Comparison of ENCODE assay signal across 27 mouse cellular contexts in the genomic region with DNA sequence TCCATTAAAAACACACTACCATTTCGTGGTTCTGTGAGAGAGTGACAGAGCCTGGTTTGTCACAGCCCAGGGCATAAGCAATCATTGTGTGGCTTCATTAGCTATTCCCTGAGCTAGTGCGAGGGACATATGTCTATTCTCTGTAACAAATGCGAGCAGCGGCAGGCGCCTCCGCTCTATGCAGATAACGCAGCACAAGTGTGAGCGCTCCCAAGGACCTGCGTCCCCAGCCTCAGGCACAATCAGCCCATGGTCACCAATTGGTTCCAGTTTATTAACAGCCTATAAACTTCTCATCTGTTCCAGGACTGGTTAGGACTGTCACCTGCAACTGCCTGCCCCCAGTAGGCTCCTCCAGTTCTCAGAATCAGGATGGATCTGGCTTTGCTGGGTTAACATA. TPM values are rescaled to one million over a fixed set of nuclear protein-coding genes. Genes with fewer than 3 reads are reported as not detected.
A peak's percentile ranks its signal among the peaks of the same experiment; 100 is the strongest.
DNase-seq lines count a peak whose midpoint lies in the region; ATAC-seq lines count a peak whose summit lies in the region.
"Had no signal": no experiment of that assay in that cellular context is flagged by ENCODE, and none has a peak within 500 bp of the region (broad histone marks: within the 10 kb centered on the region; RNA-seq: fewer than 3 reads in every experiment).

No protein-coding gene starts in this region.

- H3K27ac ChIP-seq in midbrain, embryonic 13.5 days, result no peak overlapping the region
- H3K27ac ChIP-seq in midbrain, embryonic 10.5 days (replicated peaks), result no peak overlapping the region; the same call in 1 of the 2 replicates
- H3K27ac ChIP-seq in forebrain, embryonic 15.5 days (replicated peaks), result no peak overlapping the region
- 0 out of 2 replicates have a peak overlapping the region, but pooled peaks have one; percentile 20 for H3K27ac ChIP-seq in midbrain, embryonic 14.5 days (replicated peaks; ENCODE audit: low read depth, low read length)
- H3K27ac ChIP-seq: embryonic facial prominence, embryonic 12.5 days; heart, embryonic 15.5 days; hindbrain, embryonic 15.5 days; kidney, postnatal 0 days; liver, embryonic 14.5 days; lung, embryonic 15.5 days had no signal

- ATAC-seq in midbrain, embryonic 13.5 days, result peak; percentile 89
- ATAC-seq in forebrain, embryonic 15.5 days (replicated peaks), result peak; percentile 64
- ATAC-seq in midbrain, embryonic 14.5 days (ENCODE audit: low FRiP score, low TSS enrichment), result peak; percentile 60; the same call in 1 of the 2 replicates
- ATAC-seq: activated CD4-positive, CD25-positive, alpha-beta regulatory T cell, adult 4 months; intestine, postnatal 0 days had no signal

- H3K4me3 ChIP-seq in midbrain, embryonic 13.5 days (replicated peaks), result no peak overlapping the region
- H3K4me3 ChIP-seq in midbrain, embryonic 10.5 days, result no peak overlapping the region
- no peak overlapping the region for H3K4me3 ChIP-seq in forebrain, embryonic 15.5 days
- H3K4me3 ChIP-seq in midbrain, embryonic 14.5 days (replicated peaks; ENCODE audit: low read depth, low read length), result no peak overlapping the region
- H3K4me3 ChIP-seq: embryonic facial prominence, embryonic 12.5 days; heart, embryonic 15.5 days; hindbrain, embryonic 15.5 days; lung, embryonic 15.5 days had no signal

- H3K36me3 ChIP-seq in midbrain, embryonic 13.5 days, result no peaks in the 10 kb centered on the region
- no peaks in the 10 kb centered on the region for H3K36me3 ChIP-seq in midbrain, embryonic 10.5 days
- H3K36me3 ChIP-seq in forebrain, embryonic 15.5 days, result no peaks in the 10 kb centered on the region
- no peaks in the 10 kb centered on the region for H3K36me3 ChIP-seq in midbrain, embryonic 14.5 days (ENCODE audit: control insufficient read depth, insufficient read depth, low read length)
- H3K36me3 ChIP-seq: embryonic facial prominence, embryonic 12.5 days; G1E; heart, embryonic 15.5 days; hindbrain, embryonic 15.5 days; lung, embryonic 15.5 days had no signal

- H3K9me3 ChIP-seq in midbrain, embryonic 13.5 days, result no peaks in the 10 kb centered on the region
- H3K9me3 ChIP-seq in midbrain, embryonic 10.5 days (replicated peaks), result no peaks in the 10 kb centered on the region
- H3K9me3 ChIP-seq in forebrain, embryonic 15.5 days, result no peaks in the 10 kb centered on the region
- no peaks in the 10 kb centered on the region for H3K9me3 ChIP-seq in midbrain, embryonic 14.5 days (ENCODE audit: control insufficient read depth, low read length)
- H3K9me3 ChIP-seq: embryonic facial prominence, embryonic 12.5 days; G1E; heart, embryonic 15.5 days; hindbrain, embryonic 15.5 days; lung, embryonic 15.5 days had no signal

- peaks cover 9% of the 10 kb centered on the region for H3K4me1 ChIP-seq in midbrain, embryonic 13.5 days (replicated peaks)
- peaks cover 5% of the 10 kb centered on the region; the same call in 1 of the 2 replicates for H3K4me1 ChIP-seq in midbrain, embryonic 10.5 days
- H3K4me1 ChIP-seq in forebrain, embryonic 15.5 days, result no peaks in the 10 kb centered on the region
- H3K4me1 ChIP-seq in midbrain, embryonic 14.5 days (ENCODE audit: control insufficient read depth, insufficient read depth, low read length), result 0 out of 2 replicates have a peak, but pooled peaks cover 4% of the 10 kb centered on the region
- H3K4me1 ChIP-seq: embryonic facial prominence, embryonic 12.5 days; heart, embryonic 15.5 days; hindbrain, embryonic 15.5 days; lung, embryonic 15.5 days had no signal

- peak; percentile 41 for DNase-seq in embryo, embryonic 11 days
- DNase-seq in embryo, embryonic 9.5 days (ENCODE audit: extremely low spot score), result no peak
- no peak for DNase-seq in midbrain, embryonic 10.5 days (ENCODE audit: low spot score)
- DNase-seq in midbrain, embryonic 14.5 days, result peak; percentile 73
- DNase-seq in kidney, adult 11 months, result no peak
- no peak for DNase-seq in heart, postnatal 25 days (ENCODE audit: low spot score)
- DNase-seq: adrenal gland, postnatal 25 days; cerebellum, adult 2 months; cerebellum, postnatal 36 days; gastrocnemius, postnatal 36 days; lung, postnatal 4 days; right cerebral cortex, postnatal 4 days; thymus, adult 2 months had no signal

- H3K27me3 ChIP-seq in midbrain, embryonic 13.5 days, result peaks cover 46% of the 10 kb centered on the region
- H3K27me3 ChIP-seq in midbrain, embryonic 10.5 days (ENCODE audit: low read depth, poor library complexity, severe bottlenecking), result peaks cover 62% of the 10 kb centered on the region
- H3K27me3 ChIP-seq in forebrain, embryonic 15.5 days, result peaks cover 16% of the 10 kb centered on the region; the same call in 1 of the 2 replicates
- peaks cover 26% of the 10 kb centered on the region for H3K27me3 ChIP-seq in midbrain, embryonic 14.5 days (ENCODE audit: control insufficient read depth, insufficient read depth, low read length)

- intact Hi-C loops in heart, postnatal 25 days (cut with DNase I), result no loop called here

- 24% methylated on average over 9 of the region's 9 CpGs for WGBS in midbrain, embryonic 13.5 days
- WGBS in midbrain, embryonic 10.5 days, result 62% methylated on average over 9 of the region's 9 CpGs
- 26% methylated on average over 9 of the region's 9 CpGs for WGBS in forebrain, embryonic 15.5 days
- WGBS in midbrain, embryonic 14.5 days, result 9% methylated on average over 9 of the region's 9 CpGs

- no peak overlapping the region for H3K4me2 ChIP-seq in midbrain, embryonic 13.5 days (replicated peaks)
- no peak overlapping the region for H3K4me2 ChIP-seq in forebrain, embryonic 15.5 days (replicated peaks)
- no peak overlapping the region for H3K4me2 ChIP-seq in midbrain, embryonic 14.5 days (ENCODE audit: low read length)
- H3K4me2 ChIP-seq: embryonic facial prominence, embryonic 12.5 days; heart, embryonic 15.5 days; hindbrain, embryonic 15.5 days; lung, embryonic 15.5 days had no signal

- no peak overlapping the region for H3K9ac ChIP-seq in midbrain, embryonic 13.5 days (replicated peaks)
- no peak overlapping the region for H3K9ac ChIP-seq in forebrain, embryonic 15.5 days (replicated peaks)
- no peak overlapping the region for H3K9ac ChIP-seq in midbrain, embryonic 14.5 days (replicated peaks; ENCODE audit: low read length)
- H3K9ac ChIP-seq: embryonic facial prominence, embryonic 12.5 days; heart, embryonic 15.5 days; hindbrain, embryonic 15.5 days; liver, embryonic 14.5 days; lung, embryonic 15.5 days had no signal

RNA-seq across cellular contexts. Expression of a gene that starts 21.0 kb away (rescaled TPM):
- polyA plus RNA-seq in midbrain, embryonic 13.5 days (2015; fragmentation: Nextera tagmentation; extraction: Ambion mirVana), result 2.8 and 4.2 TPM in 2 replicates
- polyA plus RNA-seq in midbrain, embryonic 10.5 days (2016; fragmentation: Nextera tagmentation; extraction: Ambion mirVana), result 7.4 and 7.6 TPM in 2 replicates
- 7.1 and 8.6 TPM in 2 replicates for polyA plus RNA-seq in forebrain, embryonic 15.5 days (2015; fragmentation: Nextera tagmentation; extraction: Ambion mirVana)
- 5.6 and 7.8 TPM in 2 replicates for polyA plus RNA-seq in midbrain, embryonic 14.5 days (2014; fragmentation: Nextera tagmentation; extraction: Ambion mirVana)
- not detected for total RNA-seq in heart, postnatal 25 days (2021)
- total RNA-seq: adrenal gland, postnatal 25 days; gastrocnemius, postnatal 36 days; heart, adult 8-10 months; neutrophil, adult 5-6 weeks had no signal
- polyA plus RNA-seq: activated CD4-positive, CD25-positive, alpha-beta regulatory T cell, adult 4 months; G1E; heart, embryonic 15.5 days; intestine, postnatal 0 days; kidney, postnatal 0 days; liver, embryonic 14.5 days; lung, embryonic 15.5 days; stomach, embryonic 16.5 days had no signal

RNA-seq across cellular contexts. Expression of a gene that starts 23.3 kb away (rescaled TPM):
- polyA plus RNA-seq in midbrain, embryonic 13.5 days (2015; fragmentation: Nextera tagmentation; extraction: Ambion mirVana), result 11.3 and 12.6 TPM in 2 replicates
- polyA plus RNA-seq in midbrain, embryonic 10.5 days (2016; fragmentation: Nextera tagmentation; extraction: Ambion mirVana), result 8.8 and 9.7 TPM in 2 replicates
- 29.6 and 33.4 TPM in 2 replicates for polyA plus RNA-seq in forebrain, embryonic 15.5 days (2015; fragmentation: Nextera tagmentation; extraction: Ambion mirVana)
- 43.7 and 57.0 TPM in 2 replicates for polyA plus RNA-seq in midbrain, embryonic 14.5 days (2014; fragmentation: Nextera tagmentation; extraction: Ambion mirVana)
- total RNA-seq in heart, postnatal 25 days (2021), result not detected
- total RNA-seq: G1E; gastrocnemius, postnatal 36 days; heart, adult 8-10 months; neutrophil, adult 5-6 weeks had no signal
- polyA plus RNA-seq: activated CD4-positive, CD25-positive, alpha-beta regulatory T cell, adult 4 months; G1E; intestine, postnatal 0 days; liver, embryonic 14.5 days had no signal

Comparison
In these comparisons a context has a peak if more than half of its experiments do, and no peak if none do; other contexts are left out.
1. DNase-seq: peak in embryo, embryonic 11 days (single experiment) and midbrain, embryonic 14.5 days (single experiment); none in embryo, embryonic 9.5 days (single experiment), midbrain, embryonic 10.5 days (single experiment), kidney, adult 11 months (single experiment) and heart, postnatal 25 days (single experiment).
2. Peak in every context shown above with its lines, with median percentiles within 50 percentile points of each other: ATAC-seq.